Mouse (Mus musculus): Measurements from ENCODE around the gene Gtdc1.
"Not testable (repeated sequence)": the region's sequence is repeated elsewhere in the genome, so short reads cannot be mapped to it uniquely, and the experiment has no call there.

The Gtdc1 gene

GRCm38 (mm10) chr2:44780961-44781360, 146.5 kb downstream of the Gtdc1 start:
- no peak for DNase-seq (ENCODE audit: low spot score in 2 of 2)

- DNase-seq (ENCODE audit: low spot score in 2 of 2), result no peak
Measured at GRCm38 (mm10) chr2:44763898-44764297, 163.6 kb downstream of the Gtdc1 start.

- no peak for DNase-seq (ENCODE audit: low spot score in 2 of 2)
Measured at GRCm38 (mm10) chr2:44736618-44737017, 190.8 kb downstream of the Gtdc1 start.

GRCm38 (mm10) chr2:44721461-44721860, 206.0 kb downstream of the Gtdc1 start:
- DNase-seq (ENCODE audit: low spot score in 2 of 2), result no peak

- no peak for DNase-seq (ENCODE audit: low spot score in 2 of 2)
Measured at GRCm38 (mm10) chr2:44705883-44706615, 221.4 kb downstream of the Gtdc1 start.

- DNase-seq (ENCODE audit: low spot score in 2 of 2), result no peak
Measured at GRCm38 (mm10) chr2:44700276-44700675, 227.2 kb downstream of the Gtdc1 start.

- no peak for DNase-seq (ENCODE audit: low spot score in 2 of 2)
Measured at GRCm38 (mm10) chr2:44696441-44696840, 231.0 kb downstream of the Gtdc1 start.

- DNase-seq (ENCODE audit: low spot score in 2 of 2), result no peak
Measured at GRCm38 (mm10) chr2:44693898-44694297, 233.6 kb downstream of the Gtdc1 start.

GRCm38 (mm10) chr2:44664049-44664448, 263.4 kb downstream of the Gtdc1 start:
- DNase-seq (ENCODE audit: low spot score in 2 of 2), result no peak

GRCm38 (mm10) chr2:44659870-44660269, 267.6 kb downstream of the Gtdc1 start:
- DNase-seq (ENCODE audit: low spot score in 2 of 2), result no peak

GRCm38 (mm10) chr2:44659011-44659410, 268.4 kb downstream of the Gtdc1 start:
- no peak for DNase-seq (ENCODE audit: low spot score in 2 of 2)

- no peak for DNase-seq (ENCODE audit: low spot score in 2 of 2)
Measured at GRCm38 (mm10) chr2:44648537-44648936, 278.9 kb downstream of the Gtdc1 start.

- DNase-seq (ENCODE audit: low spot score in 2 of 2), result no peak
Measured at GRCm38 (mm10) chr2:44646398-44646797, 281.1 kb downstream of the Gtdc1 start.

- DNase-seq (ENCODE audit: low spot score in 2 of 2), result no peak
Measured at GRCm38 (mm10) chr2:44639370-44639769, 288.1 kb downstream of the Gtdc1 start.

- no peak for DNase-seq (ENCODE audit: low spot score in 2 of 2)
Measured at GRCm38 (mm10) chr2:44638157-44638556, 289.3 kb downstream of the Gtdc1 start.

- no peak for DNase-seq (ENCODE audit: low spot score in 2 of 2)
Measured at GRCm38 (mm10) chr2:44633971-44634370, 293.5 kb downstream of the Gtdc1 start.

- DNase-seq (ENCODE audit: low spot score in 2 of 2), result no peak
Measured at GRCm38 (mm10) chr2:44633064-44633463, 294.4 kb downstream of the Gtdc1 start.

- no peak for DNase-seq (ENCODE audit: low spot score in 2 of 2)
Measured at GRCm38 (mm10) chr2:44632584-44632983, 294.9 kb downstream of the Gtdc1 start.

- DNase-seq (ENCODE audit: low spot score in 2 of 2), result no peak
Measured at GRCm38 (mm10) chr2:44631064-44631463, 296.4 kb downstream of the Gtdc1 start.

GRCm38 (mm10) chr2:44628778-44629177, 298.7 kb downstream of the Gtdc1 start:
- no peak for DNase-seq (ENCODE audit: low spot score in 2 of 2)

GRCm38 (mm10) chr2:44625154-44625553, 302.3 kb downstream of the Gtdc1 start:
- DNase-seq (ENCODE audit: low spot score in 2 of 2), result no peak

GRCm38 (mm10) chr2:44622471-44622870, 305.0 kb downstream of the Gtdc1 start:
- DNase-seq (ENCODE audit: low spot score in 2 of 2), result no peak

GRCm38 (mm10) chr2:44599653-44600052, 327.8 kb downstream of the Gtdc1 start:
- DNase-seq (ENCODE audit: low spot score in 2 of 2), result not testable (repeated sequence)

GRCm38 (mm10) chr2:44594276-44594675, 333.2 kb downstream of the Gtdc1 start:
- no peak for DNase-seq (ENCODE audit: low spot score in 2 of 2)

Measured in urinary bladder, adult 18-20 months (tissue).